Mouse (Mus musculus): ENCODE measurements around the gene Iqsec2.
"Not testable (repeated sequence)": the region's sequence is repeated elsewhere in the genome, so short reads cannot be mapped to it uniquely, and the experiment has no call there.

Iqsec2 gene

DNA sequence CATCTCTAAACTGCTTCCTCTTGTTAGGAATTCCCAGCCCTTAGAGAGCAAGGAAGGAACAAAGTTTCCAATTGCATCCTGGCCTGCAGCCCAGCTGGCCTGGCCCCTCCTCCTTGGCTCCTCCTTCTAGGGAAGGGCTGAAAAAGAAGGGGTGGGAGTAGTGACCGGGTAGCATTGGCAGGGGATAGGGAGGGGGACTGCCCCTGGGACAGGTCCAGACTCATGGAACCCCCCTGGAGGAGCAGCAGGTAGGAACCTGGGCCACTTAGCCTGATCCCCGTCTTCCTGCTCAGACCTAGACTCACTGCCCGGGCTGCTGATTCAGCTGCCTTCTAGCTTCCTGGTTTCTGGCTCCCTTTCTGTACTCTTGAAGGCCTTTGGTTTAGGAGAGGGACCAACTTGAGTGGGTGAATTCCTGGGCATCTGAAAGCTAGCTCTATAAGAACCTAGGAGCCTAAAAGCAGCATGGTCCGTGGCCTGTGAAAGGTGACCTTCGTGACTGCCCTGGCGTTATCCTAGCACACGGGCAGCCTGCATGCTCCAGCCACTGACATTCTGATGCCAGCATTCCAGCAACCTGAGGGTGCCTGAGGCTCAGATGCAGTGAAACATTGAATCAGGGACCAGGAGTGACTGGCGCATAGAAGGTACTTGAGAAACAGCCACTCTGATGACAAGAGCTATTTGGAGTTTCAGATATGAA is 34.9 kb downstream of the Iqsec2 start:
- no peak for DNase-seq (ENCODE audit: low spot score in 2 of 2)

DNA sequence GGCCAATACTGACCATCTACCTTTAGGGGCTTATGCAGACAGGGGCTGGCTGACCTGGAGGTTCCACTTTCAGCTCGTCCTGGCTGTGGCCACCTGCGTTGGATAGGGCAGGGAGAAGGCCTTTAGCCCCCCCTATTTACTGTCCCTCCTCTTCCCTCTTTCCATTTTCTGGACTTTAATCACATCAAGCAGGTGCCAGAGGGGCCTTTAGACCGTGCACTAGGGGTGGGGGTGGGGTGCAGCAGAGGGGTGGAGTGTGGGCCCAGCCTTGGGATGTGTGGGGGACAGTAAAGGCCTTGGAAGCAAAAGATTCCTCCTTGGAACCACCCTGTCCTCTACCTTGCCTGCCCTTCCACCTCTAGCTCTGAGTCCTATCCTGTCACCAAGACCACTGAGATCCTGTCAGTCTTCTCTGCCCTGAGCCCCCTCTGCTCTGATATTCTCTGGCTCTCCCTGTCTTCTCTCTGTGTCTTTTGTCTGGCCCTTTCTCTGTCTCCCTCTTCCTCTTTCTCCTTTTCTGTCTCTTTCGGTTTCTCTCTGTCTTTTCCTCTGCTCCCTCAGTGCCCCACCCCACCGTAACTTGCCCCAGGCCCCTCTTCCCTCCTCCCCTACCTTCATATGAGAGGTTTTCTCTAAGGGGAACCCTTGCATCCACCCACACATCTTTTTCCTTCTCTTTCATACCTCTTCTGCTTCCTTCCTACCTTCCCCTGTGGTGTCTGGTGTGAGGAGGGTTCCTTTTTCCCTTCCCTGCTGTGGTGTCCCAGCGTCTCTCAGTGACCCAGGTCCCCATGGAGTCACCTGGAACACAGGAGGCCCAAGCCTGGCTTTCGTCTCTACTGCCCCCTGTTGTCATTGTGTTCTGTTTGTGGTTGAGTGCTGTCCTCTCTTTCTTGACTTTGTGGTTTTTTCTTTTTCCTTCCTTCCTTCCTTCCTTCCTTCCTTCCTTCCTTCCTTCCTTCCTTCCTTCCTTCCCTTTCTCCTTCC is 35.9 kb downstream of the Iqsec2 start:
- DNase-seq (ENCODE audit: low spot score in 2 of 2) = no peak

DNA sequence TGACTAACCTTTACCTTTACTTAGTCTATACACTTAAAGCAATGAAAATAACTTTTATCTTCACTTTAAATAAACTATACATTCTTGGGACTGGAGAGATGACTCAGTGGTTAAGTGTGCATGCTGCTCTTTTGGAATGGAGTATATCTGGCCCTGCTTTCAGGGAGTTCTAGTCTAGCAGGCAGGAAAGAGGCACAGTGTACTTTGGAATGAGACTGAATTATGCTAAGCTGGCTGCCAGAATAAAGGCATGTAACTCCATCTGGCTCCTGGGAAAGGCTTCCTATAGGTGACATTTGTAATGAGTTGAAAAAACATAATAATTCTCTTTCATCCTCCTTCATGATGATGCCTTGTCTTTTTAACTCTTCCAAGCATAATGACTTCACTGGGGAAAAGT is 43.1 kb downstream of the Iqsec2 start:
- DNase-seq (ENCODE audit: low spot score in 2 of 2) = no peak

DNA sequence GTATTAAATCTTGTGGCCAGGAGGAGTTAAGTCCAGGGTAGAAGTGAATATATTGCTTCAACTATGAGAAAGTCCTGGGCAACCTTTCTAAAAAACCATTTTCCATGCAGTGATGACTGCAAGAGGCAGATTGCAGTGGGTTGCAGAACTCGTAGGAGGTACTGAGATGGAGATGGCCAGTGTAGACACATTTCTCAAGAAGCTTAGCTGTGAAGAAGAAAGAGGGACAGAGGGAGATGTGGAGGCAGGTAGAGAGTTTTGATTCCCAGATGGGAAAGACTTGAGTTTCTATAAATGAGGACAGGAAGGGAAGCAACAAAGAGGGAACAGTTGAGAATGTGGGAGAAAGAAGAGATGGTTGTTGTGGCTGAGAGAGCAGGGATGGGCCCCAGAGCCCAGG is 47.2 kb downstream of the Iqsec2 start:
- DNase-seq (ENCODE audit: low spot score in 2 of 2) = peak in 1 of 2 experiments; percentile 40

DNA sequence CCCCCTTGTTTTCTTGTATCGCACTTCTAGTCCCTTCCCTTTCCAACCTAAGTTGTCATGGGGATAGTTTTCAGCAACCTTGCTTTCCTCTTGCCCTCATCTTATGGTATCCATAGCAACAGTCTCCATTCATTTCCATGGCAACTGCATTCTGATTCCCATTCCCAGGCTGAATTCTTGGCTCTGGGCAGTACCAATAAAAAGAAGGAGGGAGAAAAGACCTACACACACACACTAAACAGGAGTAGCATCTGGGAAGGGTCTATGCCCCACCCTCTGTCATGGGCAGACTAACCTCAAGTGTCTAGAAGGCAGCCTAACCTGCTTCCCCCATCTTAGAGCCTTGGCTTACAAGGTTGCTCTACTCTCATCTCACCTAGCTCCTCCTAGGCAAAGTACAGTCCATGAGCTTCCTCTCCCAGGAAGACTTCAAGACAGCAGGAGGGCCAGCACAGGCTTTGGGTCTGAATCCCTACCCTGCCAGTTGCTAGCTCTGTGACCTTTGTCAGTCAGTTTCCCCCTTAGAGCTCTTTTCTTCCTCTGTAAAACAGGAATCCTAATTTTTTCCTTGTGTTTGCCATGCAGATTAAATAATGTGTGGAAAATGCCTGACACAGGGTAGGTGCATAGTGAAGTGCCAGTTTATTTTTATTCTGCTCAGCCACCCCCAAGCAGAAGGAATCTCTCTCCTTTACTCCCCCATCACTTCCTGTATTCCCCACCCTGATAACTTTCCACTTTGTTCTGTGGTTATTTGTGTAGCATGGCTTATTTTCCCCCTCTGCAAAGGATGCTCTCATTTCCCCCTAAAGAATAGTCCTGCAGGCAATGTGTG is 54.0 kb downstream of the Iqsec2 start:
- DNase-seq (ENCODE audit: low spot score in 2 of 2) = peak in 1 of 2 experiments; percentile 22

DNA sequence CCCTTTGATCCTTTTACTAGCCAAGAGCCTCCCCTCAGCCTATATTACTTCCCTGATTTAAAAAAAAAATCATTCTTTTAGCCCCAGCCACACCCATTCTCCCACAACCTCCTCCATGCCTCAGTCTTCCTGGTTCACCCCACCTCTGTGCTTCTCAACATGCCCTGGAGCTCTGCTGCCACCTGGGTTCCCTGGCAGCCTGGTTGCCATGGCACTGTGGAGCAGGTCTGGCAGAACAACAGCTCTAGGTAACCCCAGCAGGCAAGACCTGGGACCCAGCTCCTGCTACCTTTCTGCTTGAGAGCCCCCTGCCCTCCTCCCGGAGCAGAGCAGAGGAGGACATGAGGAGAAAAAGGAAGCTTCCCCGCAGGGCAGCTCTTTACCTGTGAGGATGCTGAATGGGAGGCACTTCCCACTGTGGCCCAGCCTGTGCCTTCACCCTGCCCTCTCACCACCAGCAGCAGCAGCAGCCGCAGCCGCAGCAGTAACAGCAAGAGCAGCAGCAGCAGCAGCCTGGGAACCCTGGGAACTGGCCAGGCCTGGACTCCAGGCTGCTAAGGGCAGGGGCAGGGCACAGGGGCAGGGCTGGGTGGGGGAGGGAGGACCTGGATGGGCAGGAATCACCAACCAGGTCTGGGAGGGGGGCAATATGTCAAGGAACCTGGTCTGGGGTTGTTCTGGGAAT is 57.8 kb downstream of the Iqsec2 start:
- DNase-seq (ENCODE audit: low spot score in 2 of 2) = no peak

DNA sequence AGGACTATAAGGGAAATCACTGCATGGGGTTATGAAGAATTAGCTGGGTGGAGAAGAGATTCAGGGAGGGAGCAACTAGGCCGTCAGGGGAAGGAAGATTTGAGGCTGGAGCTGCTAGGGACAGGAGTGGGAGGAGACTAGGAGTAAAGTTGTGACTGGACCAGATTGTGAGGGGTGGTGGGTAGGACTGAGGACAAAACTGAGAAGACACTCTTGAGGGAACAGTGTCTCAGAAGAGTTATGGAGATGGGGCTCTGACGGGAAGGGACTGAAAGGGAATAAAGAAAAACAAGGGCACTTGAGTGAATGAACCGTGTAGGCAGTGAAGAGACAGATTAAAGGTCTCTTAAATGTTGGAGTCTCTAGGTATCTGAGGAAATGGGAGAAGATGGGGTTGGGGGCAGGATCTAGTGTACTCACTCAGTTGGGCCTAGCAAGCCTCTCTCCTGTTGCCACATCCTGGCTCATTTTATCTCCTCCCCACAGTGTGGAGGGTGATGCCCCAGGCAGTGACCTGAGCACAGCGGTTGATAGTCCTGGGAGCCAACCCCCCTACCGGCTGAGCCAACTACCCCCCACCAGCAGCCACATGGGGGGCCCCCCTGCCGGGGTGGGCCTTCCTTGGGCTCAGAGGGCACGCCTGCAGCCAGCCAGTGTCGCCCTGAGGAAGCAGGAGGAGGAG is 58.5 kb downstream of the Iqsec2 start:
- no peak for DNase-seq (ENCODE audit: low spot score in 2 of 2)

DNA sequence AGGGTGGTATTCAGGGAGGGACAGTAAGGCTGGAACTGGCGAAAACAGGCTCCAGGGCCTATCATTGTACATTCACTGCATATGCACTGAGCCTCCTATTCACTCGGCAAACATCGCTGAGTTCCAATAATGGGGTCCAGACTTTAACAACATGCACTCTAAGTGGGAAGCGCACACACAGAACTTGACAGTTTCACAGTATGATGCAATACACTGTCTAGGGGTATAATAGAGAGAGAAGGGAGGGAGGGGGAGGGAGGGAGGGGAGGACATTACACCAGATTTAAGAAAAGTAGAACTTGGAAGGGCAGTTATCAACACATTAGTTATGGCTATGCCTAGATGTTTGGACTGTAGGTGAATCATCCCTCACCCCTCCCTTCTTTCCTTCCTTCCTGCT is 59.2 kb downstream of the Iqsec2 start:
- no peak for DNase-seq (ENCODE audit: low spot score in 2 of 2)

DNA sequence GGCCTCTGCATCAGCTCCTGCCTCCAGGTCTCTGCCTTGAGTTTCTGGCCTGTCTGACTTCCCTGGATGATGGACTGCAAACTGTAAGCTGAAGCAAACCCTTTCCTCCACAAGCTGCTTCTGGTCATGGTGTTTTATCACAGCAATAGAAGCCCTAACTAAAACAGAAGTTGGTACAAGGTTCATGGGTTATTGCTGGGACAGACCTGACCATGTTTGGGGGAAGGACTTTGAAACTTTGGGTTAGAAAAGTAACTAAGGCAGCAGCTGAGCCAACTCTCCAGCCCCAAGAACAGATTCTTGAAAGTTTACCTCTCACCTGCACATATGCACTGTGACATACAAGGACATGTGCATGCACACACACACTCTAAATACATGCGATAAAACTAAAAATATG is 61.4 kb downstream of the Iqsec2 start:
- no peak for DNase-seq (ENCODE audit: low spot score in 2 of 2)

DNA sequence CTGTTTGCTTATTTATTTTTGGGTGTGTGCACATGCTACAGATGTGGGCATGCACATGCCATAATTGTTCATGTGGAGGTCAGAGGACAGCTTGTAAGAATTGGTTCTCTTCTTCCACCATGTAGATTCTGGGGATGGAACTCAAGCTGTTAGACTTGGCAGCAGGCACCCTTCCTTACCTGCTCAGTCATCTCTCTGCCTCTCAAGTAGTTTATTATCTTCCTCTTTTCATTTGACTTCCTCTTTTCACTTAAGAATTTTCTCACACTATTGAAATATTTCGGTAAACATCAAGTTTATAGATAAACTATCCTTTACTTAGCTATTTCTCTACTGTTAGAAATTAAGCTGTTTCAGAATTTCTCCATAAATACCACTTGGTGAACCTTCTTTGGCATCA is 70.6 kb downstream of the Iqsec2 start:
- no peak for DNase-seq (ENCODE audit: low spot score in 2 of 2)

DNA sequence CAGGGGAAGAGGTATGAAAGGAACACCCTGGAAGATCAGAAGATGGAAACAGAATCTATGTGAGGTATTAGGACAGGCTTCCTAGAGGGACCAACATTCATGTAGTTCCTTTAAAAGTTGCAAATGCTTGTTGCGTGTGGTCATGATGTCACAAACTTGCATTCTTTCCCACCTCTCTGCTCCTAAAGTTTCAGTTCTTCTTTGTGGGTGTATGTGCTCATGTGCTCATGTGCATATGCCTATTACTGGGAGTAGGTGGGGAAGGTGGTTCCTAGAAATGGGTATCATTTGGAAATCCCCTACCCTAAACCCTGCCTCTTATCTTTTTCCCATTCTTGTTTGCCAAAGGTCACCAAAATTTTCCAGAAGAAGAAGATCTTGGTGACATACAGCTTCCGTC is 74.5 kb downstream of the Iqsec2 start:
- DNase-seq (ENCODE audit: low spot score in 2 of 2) = no peak

DNA sequence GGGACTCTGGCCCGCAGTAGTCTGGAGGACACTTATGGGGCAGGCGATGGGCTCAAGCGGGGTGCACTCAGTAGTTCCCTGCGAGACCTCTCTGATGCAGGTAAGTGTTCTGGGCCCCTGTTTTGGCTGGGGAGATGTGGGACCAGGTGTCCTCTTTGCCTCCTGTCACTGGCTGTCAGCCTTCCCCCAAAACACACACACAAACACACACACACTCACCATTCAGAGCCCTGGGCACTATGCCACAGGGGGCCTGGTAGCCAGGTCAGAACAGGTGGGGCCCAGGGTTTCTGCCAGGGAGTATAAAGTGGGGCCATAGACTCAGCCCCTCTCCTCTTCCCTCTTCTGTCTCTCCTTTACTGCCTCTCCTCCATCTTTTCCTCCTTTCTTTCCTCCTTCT is 77.7 kb downstream of the Iqsec2 start:
- no peak for DNase-seq (ENCODE audit: low spot score in 2 of 2)

DNA sequence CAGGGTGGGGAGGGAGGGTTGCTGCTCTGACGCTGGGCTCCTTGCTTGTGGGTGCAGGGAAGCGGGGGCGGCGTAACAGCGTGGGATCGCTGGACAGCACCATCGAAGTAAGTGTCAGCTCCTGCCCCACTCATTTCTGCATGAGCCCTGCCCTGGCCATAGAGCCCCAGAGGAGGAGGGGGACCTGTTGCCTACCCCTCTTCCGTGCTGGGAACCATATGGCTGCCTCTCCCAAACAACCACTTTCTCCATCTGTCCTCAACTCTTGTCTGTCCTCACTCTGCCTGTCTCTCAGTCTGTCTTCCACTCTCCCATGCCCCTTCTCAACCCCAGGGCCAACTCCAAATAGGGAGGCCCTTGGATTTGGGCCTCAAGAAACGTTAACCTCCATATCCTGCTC is 78.2 kb downstream of the Iqsec2 start:
- no peak for DNase-seq (ENCODE audit: low spot score in 2 of 2)

DNA sequence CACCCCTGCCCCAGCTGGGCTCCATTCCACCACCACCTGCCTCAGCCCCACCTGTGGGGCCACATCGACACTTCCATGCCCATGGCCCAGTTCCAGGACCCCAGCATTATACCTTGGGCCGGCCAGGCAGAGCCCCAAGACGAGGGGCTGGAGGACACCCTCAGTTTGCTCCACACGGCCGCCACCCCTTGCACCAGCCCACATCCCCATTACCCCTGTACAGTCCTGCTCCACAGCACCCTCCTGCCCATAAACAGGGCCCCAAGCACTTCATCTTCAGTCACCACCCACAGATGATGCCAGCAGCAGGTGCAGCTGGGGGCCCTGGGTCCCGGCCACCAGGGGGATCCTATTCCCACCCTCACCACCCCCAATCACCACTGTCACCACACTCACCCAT is 79.2 kb downstream of the Iqsec2 start:
- DNase-seq (ENCODE audit: low spot score in 2 of 2) = no peak

DNA sequence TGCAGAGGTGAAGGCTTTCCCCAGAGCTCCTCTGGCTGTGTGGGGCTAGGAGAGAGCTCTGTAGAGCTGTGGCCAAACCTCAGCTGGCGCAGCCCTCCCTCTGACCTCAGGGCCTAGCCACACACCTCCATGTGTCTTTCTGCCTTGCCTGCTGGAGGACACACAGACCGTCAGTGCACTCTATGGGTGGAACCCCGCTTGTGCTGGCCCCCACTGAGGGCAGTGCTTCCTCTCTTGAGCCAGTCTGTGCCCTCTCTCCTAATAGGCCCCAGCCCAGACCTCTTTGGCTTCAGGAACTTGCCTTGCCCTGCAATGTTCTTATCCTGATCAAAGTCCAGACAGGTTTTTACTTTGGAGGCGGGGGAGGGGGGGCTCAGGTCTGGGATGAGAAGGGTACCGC is 80.2 kb downstream of the Iqsec2 start:
- no peak for DNase-seq (ENCODE audit: low spot score in 2 of 2)

DNA sequence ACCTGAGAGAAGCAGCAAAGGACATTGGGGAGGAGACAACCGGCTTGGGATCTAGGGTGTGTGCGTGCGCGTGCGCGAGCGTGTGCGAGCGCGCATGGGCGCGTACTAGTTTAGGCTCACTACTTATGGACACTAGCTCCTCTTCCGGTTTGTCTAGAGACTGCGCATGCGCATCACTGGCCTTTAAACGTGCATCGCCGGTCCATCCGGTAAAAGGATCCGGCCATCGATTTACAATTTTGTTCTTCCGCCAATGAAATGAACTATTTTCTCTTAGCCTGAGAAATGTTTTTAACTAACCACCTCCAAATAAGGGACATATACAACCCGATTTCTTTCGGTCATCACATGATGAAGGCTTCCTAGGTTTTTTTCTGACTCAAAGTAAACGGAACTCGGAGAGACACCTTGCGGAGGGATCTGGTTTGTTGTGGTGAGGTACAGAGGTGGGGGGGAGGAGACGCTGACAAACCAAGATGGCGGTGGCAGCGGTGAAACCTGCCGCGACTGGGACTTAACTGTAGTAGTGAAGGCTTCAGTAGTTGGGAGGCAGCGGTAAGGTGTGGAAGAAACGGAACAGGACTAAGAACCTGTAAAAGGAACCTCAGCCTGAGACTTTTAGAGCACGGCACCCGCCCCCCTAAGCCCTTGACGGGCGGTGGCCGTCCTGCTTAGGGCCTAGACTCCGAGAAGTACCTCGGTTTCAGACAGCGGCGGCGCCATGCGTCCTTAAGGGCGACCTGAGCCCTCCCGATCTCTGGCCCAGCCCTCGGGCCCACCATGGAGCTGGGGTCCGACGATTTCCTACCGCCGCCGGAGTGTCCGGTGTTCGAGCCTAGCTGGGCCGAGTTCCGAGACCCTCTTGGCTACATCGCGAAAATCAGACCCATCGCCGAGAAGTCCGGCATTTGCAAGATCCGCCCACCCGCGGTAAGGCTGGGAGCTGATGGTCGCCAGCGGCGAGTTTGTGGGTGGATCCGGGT is 89.0 kb downstream of the Iqsec2 start, which contains the start of gene Kdm5c:
TSS of gene Kdm5c (plus strand) at position 240 of the 983 bp plus-strand sequence.
- DNase-seq (ENCODE audit: low spot score in 2 of 2) = peak; percentile 94 to 96

DNA sequence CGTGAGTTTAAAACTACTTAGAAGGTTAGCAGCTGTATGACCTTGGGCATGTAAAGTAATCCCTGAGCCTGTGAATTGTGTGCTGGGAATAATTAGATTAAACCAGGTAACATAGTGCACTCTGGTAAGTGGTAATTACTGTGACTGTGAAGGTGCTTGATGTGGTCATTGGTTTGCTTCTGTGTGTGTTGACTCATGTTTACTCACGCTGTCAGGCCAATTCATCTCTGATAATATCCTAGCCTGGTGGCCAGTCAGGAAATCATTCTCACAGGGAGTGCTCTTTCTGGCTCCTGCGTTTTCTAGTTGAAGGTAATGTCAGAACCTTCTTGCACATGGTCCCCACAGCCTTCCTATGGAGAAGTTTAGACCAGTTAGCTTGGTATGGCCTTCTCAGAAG is 90.1 kb downstream of the Iqsec2 start:
- no peak for DNase-seq (ENCODE audit: low spot score in 2 of 2)

DNA sequence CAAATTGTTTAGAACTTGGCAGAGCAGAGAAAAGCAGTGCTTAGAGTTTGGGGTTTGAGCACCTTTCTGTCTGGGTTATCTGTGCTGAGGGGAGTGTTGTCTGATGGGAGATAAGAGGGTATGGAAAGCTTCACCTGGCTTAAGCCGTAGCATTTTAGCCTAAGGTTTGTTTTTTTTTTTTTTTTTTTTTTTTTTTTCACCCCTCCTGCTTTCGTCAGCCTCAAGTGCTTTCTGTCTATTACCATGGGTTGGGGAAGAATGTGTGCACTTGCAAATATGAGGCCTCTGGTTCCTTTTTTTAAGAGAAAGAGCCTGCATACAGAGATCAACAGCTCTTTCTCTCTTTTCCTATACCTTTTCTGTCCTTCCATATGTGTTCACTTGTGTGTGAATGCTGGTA is 91.7 kb downstream of the Iqsec2 start:
- no peak for DNase-seq (ENCODE audit: low spot score in 2 of 2)

DNA sequence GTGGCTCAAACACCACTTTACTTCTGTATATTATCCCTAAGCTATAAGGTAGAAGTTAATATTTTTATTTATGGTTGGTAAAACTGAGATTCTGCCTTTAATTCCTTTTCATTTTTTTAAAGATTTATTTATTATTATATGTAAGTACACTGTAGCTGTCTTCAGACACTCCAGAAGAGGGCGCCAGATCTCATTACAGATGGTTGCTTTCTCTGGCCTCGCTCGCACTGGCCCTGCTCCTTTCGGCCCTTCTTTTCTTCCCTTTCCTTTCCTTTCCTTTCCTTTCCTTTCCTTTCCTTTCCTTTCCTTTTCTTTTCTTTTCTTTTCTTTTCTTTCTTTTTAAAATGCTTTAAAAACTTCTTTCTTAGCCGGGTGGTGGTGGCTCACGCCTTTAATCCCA is 99.1 kb downstream of the Iqsec2 start:
- DNase-seq (ENCODE audit: low spot score in 2 of 2) = not testable (repeated sequence)
